In the genomic region with DNA sequence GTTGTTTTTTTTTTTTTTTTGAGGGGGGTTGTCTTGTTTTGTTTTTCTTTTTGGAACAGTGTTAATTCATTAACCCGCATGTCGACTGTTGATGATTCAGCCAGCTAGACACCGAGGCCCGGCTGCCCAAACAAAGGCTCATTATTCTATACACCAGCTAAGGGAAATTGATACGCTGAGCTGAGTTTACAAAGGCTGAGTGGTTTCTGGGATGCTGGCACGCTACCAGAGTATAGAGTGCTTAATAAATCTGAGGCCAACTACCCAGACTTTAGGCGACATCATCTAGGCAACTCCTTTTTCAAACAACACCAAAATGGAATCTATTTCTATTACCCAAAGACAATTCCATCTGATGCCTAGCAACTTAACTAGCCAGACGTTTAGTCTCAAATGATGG, we compare ENCODE assay signal across 11 mouse cellular contexts. TPM values are rescaled to one million over a fixed set of nuclear protein-coding genes. Genes with fewer than 3 reads are reported as not detected.
DNase-seq lines count a peak whose midpoint lies in the region; ATAC-seq lines count a peak whose summit lies in the region.
"Had no signal": no experiment of that assay in that cellular context is flagged by ENCODE, and none has a peak within 500 bp of the region (broad histone marks: within the 10 kb centered on the region; RNA-seq: fewer than 3 reads in every experiment).

No protein-coding gene starts in this region.

- no peaks in the 10 kb centered on the region for H3K27me3 ChIP-seq in kidney, embryonic 16.5 days (ENCODE audit: insufficient read depth, low read length)
- H3K27me3 ChIP-seq in neural tube, embryonic 11.5 days (ENCODE audit: control insufficient read depth, insufficient read depth, low read length) = no peaks in the 10 kb centered on the region
- no peaks in the 10 kb centered on the region for H3K27me3 ChIP-seq in neural tube, embryonic 15.5 days (replicated peaks)

- intact Hi-C loops in heart, postnatal 25 days (cut with DNase I) = no loop called here

- no peak overlapping the region for H3K4me3 ChIP-seq in kidney, embryonic 16.5 days (ENCODE audit: low read length)
- H3K4me3 ChIP-seq in neural tube, embryonic 11.5 days (ENCODE audit: low read depth, low read length) = no peak overlapping the region
- H3K4me3 ChIP-seq in neural tube, embryonic 15.5 days (replicated peaks) = no peak overlapping the region
- H3K4me3 ChIP-seq: left cerebral cortex, adult 2 months had no signal

- H3K36me3 ChIP-seq in kidney, embryonic 16.5 days (ENCODE audit: insufficient read depth, low read length) = no peaks in the 10 kb centered on the region
- H3K36me3 ChIP-seq in neural tube, embryonic 11.5 days (ENCODE audit: control insufficient read depth, insufficient read depth, low read length) = no peaks in the 10 kb centered on the region
- no peaks in the 10 kb centered on the region for H3K36me3 ChIP-seq in neural tube, embryonic 15.5 days

- H3K27ac ChIP-seq in kidney, embryonic 16.5 days (ENCODE audit: low read length) = peak overlapping the region; percentile 63
- no peak overlapping the region for H3K27ac ChIP-seq in neural tube, embryonic 11.5 days (ENCODE audit: low read depth, low read length)
- H3K27ac ChIP-seq in neural tube, embryonic 15.5 days (replicated peaks) = no peak overlapping the region; the same call in 1 of the 2 replicates
- H3K27ac ChIP-seq: left cerebral cortex, adult 2 months had no signal

- ATAC-seq in kidney, embryonic 16.5 days (ENCODE audit: low FRiP score, low TSS enrichment) = no peak
- no peak for ATAC-seq in neural tube, embryonic 11.5 days (ENCODE audit: insufficient read depth, low FRiP score, low TSS enrichment)
- no peak for ATAC-seq in neural tube, embryonic 15.5 days (ENCODE audit: low FRiP score)

- H3K4me1 ChIP-seq in kidney, embryonic 16.5 days (ENCODE audit: insufficient read depth, low read length) = peaks cover 10% of the 10 kb centered on the region; the same call in 1 of the 2 replicates
- no peaks in the 10 kb centered on the region for H3K4me1 ChIP-seq in neural tube, embryonic 11.5 days (ENCODE audit: control insufficient read depth, insufficient read depth, low read length)
- H3K4me1 ChIP-seq in neural tube, embryonic 15.5 days = no peaks in the 10 kb centered on the region

- H3K4me2 ChIP-seq in kidney, embryonic 16.5 days (replicated peaks; ENCODE audit: low read depth, low read length) = no peak overlapping the region
- H3K4me2 ChIP-seq in neural tube, embryonic 11.5 days (ENCODE audit: low read depth) = no peak overlapping the region
- no peak overlapping the region for H3K4me2 ChIP-seq in neural tube, embryonic 15.5 days

- 12% methylated on average over 8 of the region's 8 CpGs for WGBS in kidney, embryonic 16.5 days
- 33% methylated on average over 8 of the region's 8 CpGs for WGBS in neural tube, embryonic 11.5 days
- WGBS in neural tube, embryonic 15.5 days = 12% methylated on average over 8 of the region's 8 CpGs

- DNase-seq in kidney, adult 18-20 months = no peak
- DNase-seq in neural tube, embryonic 11.5 days (ENCODE audit: low spot score) = peak; percentile 40
- DNase-seq in fibroblast of lung, adult 2 months (ENCODE audit: low read depth) = peak; percentile 82
- DNase-seq in urinary bladder, postnatal 10 days (ENCODE audit: low spot score) = no peak
- no peak for DNase-seq in heart, postnatal 25 days (ENCODE audit: low spot score)
- DNase-seq: cerebellum, adult 9-10 months; gastrocnemius, postnatal 10 days; heart, postnatal 4 days had no signal

- H3K9ac ChIP-seq in kidney, embryonic 16.5 days (replicated peaks; ENCODE audit: low read length) = no peak overlapping the region
- H3K9ac ChIP-seq in neural tube, embryonic 11.5 days (ENCODE audit: low read length) = no peak overlapping the region
- no peak overlapping the region for H3K9ac ChIP-seq in neural tube, embryonic 15.5 days (replicated peaks)

- H3K9me3 ChIP-seq in kidney, embryonic 16.5 days (ENCODE audit: low read length) = no peaks in the 10 kb centered on the region
- no peaks in the 10 kb centered on the region for H3K9me3 ChIP-seq in neural tube, embryonic 11.5 days (ENCODE audit: control insufficient read depth, low read length)
- H3K9me3 ChIP-seq in neural tube, embryonic 15.5 days (replicated peaks) = no peaks in the 10 kb centered on the region

RNA-seq across cellular contexts. Expression of a gene that starts 13.9 kb away (rescaled TPM):
- 11.6 and 13.2 TPM in 2 replicates for polyA plus RNA-seq in kidney, embryonic 16.5 days (2015; fragmentation: Nextera tagmentation; extraction: Ambion mirVana)
- 6.1 and 7.0 TPM in 2 replicates for polyA plus RNA-seq in neural tube, embryonic 11.5 days (2014; fragmentation: Nextera tagmentation; extraction: Ambion mirVana)
- polyA plus RNA-seq in neural tube, embryonic 15.5 days (2015; fragmentation: Nextera tagmentation; extraction: Ambion mirVana) = 3.4 and 4.1 TPM in 2 replicates
- 10 to 100 TPM; 16.2 to 35.4 TPM for total RNA-seq in heart, postnatal 25 days (2021)

Comparison
In these comparisons a context has a peak if more than half of its experiments do, and no peak if none do; other contexts are left out.
1. DNase-seq: peak in neural tube, embryonic 11.5 days (single experiment) and fibroblast of lung, adult 2 months (single experiment); none in kidney, adult 18-20 months (single experiment), urinary bladder, postnatal 10 days (single experiment) and heart, postnatal 25 days (single experiment).